ENCODE assay signal across 29 mouse cellular contexts in genomic region chr14:117478879-117479278, GRCm38 (mm10).
DNase-seq lines count a peak whose midpoint lies in the region; ATAC-seq lines count a peak whose summit lies in the region.
"Had no signal": no experiment of that assay in that cellular context is flagged by ENCODE, and none has a peak within 500 bp of the region (broad histone marks: within the 10 kb centered on the region; RNA-seq: fewer than 3 reads in every experiment).

No protein-coding gene starts in this region.

- H3K4me1 ChIP-seq in heart, embryonic 16.5 days (ENCODE audit: control insufficient read depth, insufficient read depth, low read length), result no peaks in the 10 kb centered on the region
- no peaks in the 10 kb centered on the region for H3K4me1 ChIP-seq in midbrain, embryonic 14.5 days (ENCODE audit: control insufficient read depth, insufficient read depth, low read length)
- H3K4me1 ChIP-seq in midbrain, embryonic 11.5 days (ENCODE audit: control insufficient read depth, insufficient read depth, low read length), result no peaks in the 10 kb centered on the region
- H3K4me1 ChIP-seq: embryonic facial prominence, embryonic 13.5 days; forebrain, embryonic 12.5 days; heart, embryonic 10.5 days; hindbrain, embryonic 10.5 days; kidney, embryonic 15.5 days; liver, embryonic 12.5 days; megakaryocyte, embryonic 14.5 days had no signal

- 32% methylated on average over 3 of the region's 3 CpGs for WGBS in heart, embryonic 16.5 days
- WGBS in midbrain, embryonic 14.5 days, result 60% methylated on average over 3 of the region's 3 CpGs
- WGBS in midbrain, embryonic 11.5 days, result 90% methylated on average over 3 of the region's 3 CpGs

- H3K27ac ChIP-seq in heart, embryonic 16.5 days (ENCODE audit: low read length), result no peak overlapping the region
- H3K27ac ChIP-seq in midbrain, embryonic 14.5 days (replicated peaks; ENCODE audit: low read depth, low read length), result no peak overlapping the region
- H3K27ac ChIP-seq in midbrain, embryonic 11.5 days (ENCODE audit: low read depth, low read length), result no peak overlapping the region
- H3K27ac ChIP-seq: embryonic facial prominence, embryonic 13.5 days; forebrain, embryonic 12.5 days; heart, embryonic 10.5 days; heart, embryonic 15.5 days; hindbrain, embryonic 10.5 days; hindbrain, embryonic 15.5 days; kidney, embryonic 15.5 days; layer of hippocampus, adult 2 months; left cerebral cortex, adult 2 months; liver, embryonic 12.5 days had no signal

- H3K9ac ChIP-seq in heart, embryonic 16.5 days (ENCODE audit: low read length), result no peak overlapping the region
- no peak overlapping the region for H3K9ac ChIP-seq in midbrain, embryonic 14.5 days (replicated peaks; ENCODE audit: low read length)
- H3K9ac ChIP-seq in midbrain, embryonic 11.5 days (ENCODE audit: low read length), result no peak overlapping the region
- H3K9ac ChIP-seq: embryonic facial prominence, embryonic 13.5 days; forebrain, embryonic 12.5 days; heart, embryonic 15.5 days; hindbrain, embryonic 15.5 days; kidney, embryonic 15.5 days; liver, embryonic 12.5 days; liver, postnatal 0 days had no signal

- peak; percentile 28; the same call in 1 of the 2 replicates for ATAC-seq in heart, embryonic 16.5 days (replicated peaks; ENCODE audit: extremely low read depth, insufficient read depth, low FRiP score)
- ATAC-seq in midbrain, embryonic 14.5 days (ENCODE audit: low FRiP score, low TSS enrichment), result no peak
- ATAC-seq in midbrain, embryonic 11.5 days (ENCODE audit: low FRiP score), result no peak
- ATAC-seq: liver, embryonic 12.5 days; liver, postnatal 0 days had no signal

- DNase-seq in heart, adult 18-20 months, result no peak
- peak; percentile 32 for DNase-seq in midbrain, embryonic 14.5 days
- DNase-seq in midbrain, embryonic 11.5 days (ENCODE audit: low spot score, missing footprints), result no peak
- DNase-seq in 3T3-L1 (ENCODE audit: low read depth, low spot score), result peak; percentile 44
- peak; percentile 11 for DNase-seq in MN1 (ENCODE audit: low spot score)
- no peak for DNase-seq in ovary, adult 18-20 months (ENCODE audit: low spot score)
- no peak for DNase-seq in layer of hippocampus, adult 11-12 months (ENCODE audit: low spot score)
- DNase-seq: B cell, adult 2 months; cerebellum, adult 8-10 months; embryo, embryonic 11 days; gastrocnemius, postnatal 10 days; kidney, adult 18-20 months; kidney, postnatal 25 days; left cerebral cortex, postnatal 4 days; liver, postnatal 0 days; lung, postnatal 36 days had no signal

- no peaks in the 10 kb centered on the region for H3K27me3 ChIP-seq in heart, embryonic 16.5 days (ENCODE audit: control insufficient read depth, insufficient read depth, low read length)
- H3K27me3 ChIP-seq in midbrain, embryonic 14.5 days (ENCODE audit: control insufficient read depth, insufficient read depth, low read length), result no peaks in the 10 kb centered on the region
- H3K27me3 ChIP-seq in midbrain, embryonic 11.5 days (ENCODE audit: control insufficient read depth, insufficient read depth, low read length), result no peaks in the 10 kb centered on the region
- H3K27me3 ChIP-seq: embryonic facial prominence, embryonic 13.5 days; forebrain, embryonic 12.5 days; heart, embryonic 15.5 days; hindbrain, embryonic 15.5 days; kidney, embryonic 15.5 days; liver, embryonic 12.5 days; megakaryocyte, embryonic 14.5 days had no signal

- H3K4me2 ChIP-seq in heart, embryonic 16.5 days (ENCODE audit: low read depth, low read length), result no peak overlapping the region
- no peak overlapping the region for H3K4me2 ChIP-seq in midbrain, embryonic 14.5 days (ENCODE audit: low read length)
- no peak overlapping the region for H3K4me2 ChIP-seq in midbrain, embryonic 11.5 days
- H3K4me2 ChIP-seq: embryonic facial prominence, embryonic 13.5 days; forebrain, embryonic 12.5 days; heart, embryonic 15.5 days; hindbrain, embryonic 15.5 days; kidney, embryonic 15.5 days; liver, embryonic 12.5 days had no signal

- H3K4me3 ChIP-seq in heart, embryonic 16.5 days (ENCODE audit: low read length), result no peak overlapping the region
- H3K4me3 ChIP-seq in midbrain, embryonic 14.5 days (replicated peaks; ENCODE audit: low read depth, low read length), result no peak overlapping the region
- no peak overlapping the region for H3K4me3 ChIP-seq in midbrain, embryonic 11.5 days (ENCODE audit: low read depth, low read length)
- H3K4me3 ChIP-seq: embryonic facial prominence, embryonic 13.5 days; erythroblast, embryonic 14.5 days; forebrain, embryonic 12.5 days; heart, embryonic 10.5 days; heart, embryonic 15.5 days; hindbrain, embryonic 10.5 days; hindbrain, embryonic 15.5 days; kidney, embryonic 15.5 days; layer of hippocampus, adult 2 months; left cerebral cortex, adult 2 months; liver, embryonic 12.5 days; megakaryocyte, embryonic 14.5 days had no signal

- no peaks in the 10 kb centered on the region for H3K9me3 ChIP-seq in heart, embryonic 16.5 days (replicated peaks; ENCODE audit: control insufficient read depth, low read length)
- H3K9me3 ChIP-seq in midbrain, embryonic 14.5 days (ENCODE audit: control insufficient read depth, low read length), result no peaks in the 10 kb centered on the region
- no peaks in the 10 kb centered on the region for H3K9me3 ChIP-seq in midbrain, embryonic 11.5 days (ENCODE audit: control insufficient read depth, low read length)
- H3K9me3 ChIP-seq: embryonic facial prominence, embryonic 13.5 days; forebrain, embryonic 12.5 days; heart, embryonic 10.5 days; heart, embryonic 15.5 days; hindbrain, embryonic 10.5 days; hindbrain, embryonic 15.5 days; kidney, embryonic 15.5 days; liver, embryonic 12.5 days had no signal

- no peaks in the 10 kb centered on the region for H3K36me3 ChIP-seq in heart, embryonic 16.5 days (ENCODE audit: control insufficient read depth, insufficient read depth)
- no peaks in the 10 kb centered on the region for H3K36me3 ChIP-seq in midbrain, embryonic 14.5 days (ENCODE audit: control insufficient read depth, insufficient read depth, low read length)
- H3K36me3 ChIP-seq in midbrain, embryonic 11.5 days (ENCODE audit: control insufficient read depth, insufficient read depth, low read length), result no peaks in the 10 kb centered on the region
- H3K36me3 ChIP-seq: embryonic facial prominence, embryonic 13.5 days; forebrain, embryonic 12.5 days; heart, embryonic 10.5 days; heart, embryonic 15.5 days; hindbrain, embryonic 10.5 days; hindbrain, embryonic 15.5 days; kidney, embryonic 15.5 days; liver, embryonic 12.5 days had no signal

Comparison
In these comparisons a context has a peak if more than half of its experiments do, and no peak if none do; other contexts are left out.
1. DNase-seq: peak in midbrain, embryonic 14.5 days (single experiment), 3T3-L1 (single experiment) and MN1 (single experiment); none in heart, adult 18-20 months (0 of 2), midbrain, embryonic 11.5 days (single experiment), ovary, adult 18-20 months (single experiment) and layer of hippocampus, adult 11-12 months (single experiment).